Mouse (Mus musculus): ENCODE data around the gene Nrap.

GRCm38 (mm10) chr19:56389176-56389575 lies 661 bp downstream of the Nrap start:
- TF ChIP-seq CTCF (IDR thresholded peaks at IDR 0.05; ENCODE audit: low read depth, low read length) (no peak), EP300 (IDR thresholded peaks at IDR 0.05; ENCODE audit: insufficient read depth, low read depth, low read length) (no peak), POLR2A (IDR thresholded peaks at IDR 0.05; ENCODE audit: insufficient read depth, low read length) (no peak)
